Mouse (Mus musculus): ENCODE data around the gene Nsd2. TPM values are rescaled to one million over a fixed set of nuclear protein-coding genes. Genes with fewer than 3 reads are reported as not detected.

Nsd2 gene
- polyA plus RNA-seq, 1 experiment from 2014 or later, result 45.4 TPM

DNA sequence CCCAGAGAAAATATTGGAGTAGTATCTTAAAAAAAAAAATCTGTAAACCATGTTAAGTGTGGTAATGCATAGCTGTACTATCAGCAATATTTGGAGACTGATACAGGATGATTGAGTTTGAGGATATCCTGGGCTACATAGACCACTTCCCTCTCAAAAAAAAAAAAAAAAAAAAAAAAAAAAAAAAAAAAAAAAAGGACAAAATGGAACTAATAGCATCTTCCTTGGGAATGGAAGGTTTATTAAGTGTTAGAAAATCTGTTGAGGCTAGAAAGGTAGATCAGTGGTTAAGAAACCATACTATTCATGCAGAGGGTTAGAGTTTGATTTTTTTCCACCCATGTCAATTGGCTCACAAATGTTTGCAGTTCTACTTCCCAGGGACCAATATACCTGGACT is 37.2 kb downstream of the Nsd2 start:
- H3K9ac ChIP-seq, result no peak overlapping the region
- H3K4me1 ChIP-seq, result no peaks in the 10 kb centered on the region
- no peak overlapping the region for H3K27ac ChIP-seq
- no peak for ATAC-seq (replicated peaks; ENCODE audit: low FRiP score)
- H3K27me3 ChIP-seq, result no peaks in the 10 kb centered on the region
- H3K4me2 ChIP-seq, result no peak overlapping the region
- no peak overlapping the region for H3K4me3 ChIP-seq (replicated peaks)
- H3K36me3 ChIP-seq, result peaks cover 91% of the 10 kb centered on the region
- no peaks in the 10 kb centered on the region for H3K9me3 ChIP-seq (replicated peaks)

DNA sequence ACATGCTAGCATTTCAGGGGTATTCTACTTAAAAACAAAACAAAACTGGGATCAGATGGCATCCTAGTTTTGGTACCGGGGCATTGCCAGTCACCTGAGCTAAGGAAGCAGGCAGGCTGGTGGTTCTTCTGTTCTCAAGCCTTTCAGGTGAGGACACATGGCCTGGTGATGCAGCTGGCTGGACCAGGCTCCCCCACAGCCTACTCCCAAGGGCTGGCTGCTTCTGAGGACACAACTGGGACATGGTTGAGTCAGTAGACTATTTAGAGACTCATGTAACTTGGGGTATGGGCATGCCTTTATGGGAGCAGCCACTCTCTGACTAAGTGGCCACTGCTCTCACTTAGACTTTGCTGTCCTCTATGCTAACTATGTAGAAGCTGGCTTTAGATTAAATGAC is 54.9 kb downstream of the Nsd2 start:
- H3K4me1 ChIP-seq, result no peaks in the 10 kb centered on the region
- no peak overlapping the region for H3K4me2 ChIP-seq
- no peak overlapping the region for H3K9ac ChIP-seq
- peaks cover 82% of the 10 kb centered on the region for H3K36me3 ChIP-seq
- no peak overlapping the region for H3K27ac ChIP-seq
- no peaks in the 10 kb centered on the region for H3K9me3 ChIP-seq (replicated peaks)
- no peak for ATAC-seq (replicated peaks; ENCODE audit: low FRiP score)
- WGBS, result 100% methylated on average over 1 of the region's 1 CpGs
- H3K4me3 ChIP-seq (replicated peaks), result no peak overlapping the region
- H3K27me3 ChIP-seq, result no peaks in the 10 kb centered on the region

DNA sequence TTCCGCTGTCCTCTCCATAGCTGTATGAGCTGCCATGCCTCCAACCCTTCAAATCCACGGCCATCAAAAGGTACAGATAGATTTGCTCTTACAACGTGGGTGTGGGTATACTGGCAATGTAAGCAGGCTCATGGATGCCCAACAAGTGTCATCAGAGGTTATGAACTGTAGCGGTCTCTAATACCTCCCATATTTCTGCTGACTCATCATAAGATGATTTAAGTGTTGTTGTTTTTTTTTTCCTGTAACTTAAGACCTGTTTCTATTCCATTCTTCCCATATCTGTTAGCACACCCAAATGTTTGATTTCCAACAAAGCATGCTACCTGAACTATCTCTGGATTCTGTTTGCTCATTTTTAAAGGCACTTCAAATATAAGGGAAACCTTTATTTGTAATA is 60.6 kb downstream of the Nsd2 start:
- peaks cover 95% of the 10 kb centered on the region for H3K36me3 ChIP-seq
- H3K4me3 ChIP-seq (replicated peaks), result no peak overlapping the region
- H3K27ac ChIP-seq, result no peak overlapping the region
- no peak for ATAC-seq (replicated peaks; ENCODE audit: low FRiP score)
- no peak overlapping the region for H3K9ac ChIP-seq
- H3K4me1 ChIP-seq, result no peaks in the 10 kb centered on the region
- H3K9me3 ChIP-seq (replicated peaks), result no peaks in the 10 kb centered on the region
- no peaks in the 10 kb centered on the region for H3K27me3 ChIP-seq
- H3K4me2 ChIP-seq, result no peak overlapping the region
- WGBS, result 93% methylated on average over 4 of the region's 4 CpGs

DNA sequence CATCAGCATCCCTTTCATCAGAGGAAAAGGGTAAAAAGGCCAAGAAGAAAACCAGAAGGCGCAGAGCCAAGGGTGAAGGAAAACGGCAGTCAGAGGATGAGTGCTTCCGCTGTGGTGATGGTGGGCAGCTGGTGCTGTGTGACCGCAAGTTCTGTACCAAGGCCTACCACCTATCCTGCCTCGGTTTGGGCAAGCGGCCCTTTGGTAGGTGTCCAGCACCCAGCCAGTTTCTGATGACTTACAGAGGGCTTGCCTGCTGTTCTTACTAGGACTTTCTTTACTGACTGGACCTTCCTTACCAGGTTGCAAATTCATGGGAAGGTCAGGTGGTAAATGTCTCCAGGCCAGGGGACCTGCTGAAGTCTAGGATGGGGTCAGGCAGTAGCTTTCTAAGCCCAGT is 72.9 kb downstream of the Nsd2 start:
- no peak overlapping the region for H3K4me3 ChIP-seq (replicated peaks)
- no peaks in the 10 kb centered on the region for H3K9me3 ChIP-seq (replicated peaks)
- ATAC-seq (replicated peaks; ENCODE audit: low FRiP score), result no peak
- 93% methylated on average over 6 of the region's 6 CpGs for WGBS
- H3K27me3 ChIP-seq, result no peaks in the 10 kb centered on the region
- H3K4me1 ChIP-seq, result no peaks in the 10 kb centered on the region
- no peak overlapping the region for H3K4me2 ChIP-seq
- H3K27ac ChIP-seq, result no peak overlapping the region
- H3K36me3 ChIP-seq, result peaks cover 99% of the 10 kb centered on the region
- H3K9ac ChIP-seq, result no peak overlapping the region

DNA sequence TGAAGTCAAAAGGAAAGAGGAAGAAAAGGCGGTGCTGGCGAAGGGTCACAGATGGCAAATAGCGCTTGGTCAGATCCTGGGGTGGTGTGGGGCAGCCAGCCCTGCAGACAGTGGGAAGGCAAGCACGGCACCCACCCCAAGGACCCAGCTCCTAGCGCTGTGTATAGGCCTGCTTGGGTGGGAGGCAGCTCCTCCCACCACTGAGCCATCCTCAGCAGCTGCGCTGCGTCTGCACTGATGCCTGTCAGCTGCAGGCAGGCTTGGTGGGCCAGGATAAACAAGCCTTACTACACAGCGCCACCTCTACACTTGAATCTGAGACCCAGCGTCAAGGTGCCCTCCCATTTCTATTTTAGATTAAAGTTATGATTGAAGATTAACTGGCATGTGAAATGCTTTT is 74.6 kb downstream of the Nsd2 start:
- H3K4me3 ChIP-seq (replicated peaks), result no peak overlapping the region
- H3K27ac ChIP-seq, result no peak overlapping the region
- WGBS, result 75% methylated on average over 9 of the region's 9 CpGs
- no peak; the same call in 1 of the 2 replicates for ATAC-seq (replicated peaks; ENCODE audit: low FRiP score)
- no peak overlapping the region for H3K9ac ChIP-seq
- H3K27me3 ChIP-seq, result no peaks in the 10 kb centered on the region
- peaks cover 99% of the 10 kb centered on the region for H3K36me3 ChIP-seq
- H3K4me2 ChIP-seq, result no peak overlapping the region
- H3K4me1 ChIP-seq, result no peaks in the 10 kb centered on the region
- H3K9me3 ChIP-seq (replicated peaks), result no peaks in the 10 kb centered on the region

DNA sequence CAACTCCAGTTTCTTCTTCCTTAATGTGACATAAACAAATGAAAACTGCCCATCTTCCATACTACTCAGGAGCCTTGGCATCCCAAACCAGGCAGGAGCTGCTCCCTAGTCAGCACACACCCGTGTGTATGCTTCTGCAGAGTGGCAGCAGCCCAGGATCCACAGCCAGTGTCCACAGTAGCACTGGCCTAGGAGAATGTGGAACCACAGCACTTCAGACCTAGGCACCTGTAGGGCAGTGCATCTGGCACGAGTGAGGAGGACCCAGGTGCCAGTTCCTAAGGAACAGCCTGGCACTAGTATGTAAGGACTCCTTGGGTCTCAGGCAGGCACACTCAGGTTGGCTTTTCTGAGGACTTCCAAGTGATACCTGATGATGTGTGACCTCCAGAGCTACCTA is 76.6 kb downstream of the Nsd2 start:
- no peak overlapping the region for H3K4me3 ChIP-seq (replicated peaks)
- no peak overlapping the region for H3K4me2 ChIP-seq
- no peak overlapping the region for H3K9ac ChIP-seq
- H3K36me3 ChIP-seq, result peaks cover 99% of the 10 kb centered on the region
- H3K9me3 ChIP-seq (replicated peaks), result no peaks in the 10 kb centered on the region
- 80% methylated on average over 2 of the region's 2 CpGs for WGBS
- H3K4me1 ChIP-seq, result no peaks in the 10 kb centered on the region
- ATAC-seq (replicated peaks; ENCODE audit: low FRiP score), result no peak
- no peak overlapping the region for H3K27ac ChIP-seq
- H3K27me3 ChIP-seq, result no peaks in the 10 kb centered on the region

- no peak overlapping the region for H3K4me3 ChIP-seq (replicated peaks)
- WGBS, result 90% methylated on average over 9 of the region's 9 CpGs
- no peak overlapping the region for H3K9ac ChIP-seq
- H3K9me3 ChIP-seq (replicated peaks), result no peaks in the 10 kb centered on the region
- no peak for ATAC-seq (replicated peaks; ENCODE audit: low FRiP score)
- no peak overlapping the region for H3K27ac ChIP-seq
- H3K4me2 ChIP-seq, result no peak overlapping the region
- peaks cover 97% of the 10 kb centered on the region for H3K36me3 ChIP-seq
- no peaks in the 10 kb centered on the region for H3K27me3 ChIP-seq
- H3K4me1 ChIP-seq, result no peaks in the 10 kb centered on the region
Observed at GRCm38 (mm10) chr5:33898671-33899070, 78.1 kb downstream of the Nsd2 start.

DNA sequence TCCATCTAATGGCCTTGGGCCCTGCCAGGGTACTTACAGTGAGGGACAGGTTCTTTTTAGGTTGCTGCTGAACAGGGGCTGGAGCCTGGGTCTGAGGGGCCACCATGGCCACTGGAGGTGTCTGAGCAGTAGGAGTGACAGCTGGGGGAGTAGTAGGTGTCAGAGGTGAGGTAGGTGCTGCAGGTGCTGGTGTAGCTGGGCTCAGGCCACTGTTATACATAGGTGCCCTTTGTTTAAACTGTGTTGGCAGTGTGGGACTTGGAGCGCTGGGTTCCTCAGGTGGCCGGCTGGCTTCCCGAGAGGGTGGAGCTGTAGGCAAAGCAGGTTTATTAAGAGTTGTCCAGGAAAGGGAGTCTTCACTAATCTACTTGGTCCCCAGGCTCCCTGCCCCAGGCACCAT is 78.7 kb downstream of the Nsd2 start:
- Histone ChIP-seq H3K9me3 (replicated peaks) (no peaks in the 10 kb centered on the region), H3K27ac (no peak overlapping the region), H3K27me3 (no peaks in the 10 kb centered on the region), H3K9ac (no peak overlapping the region), H3K36me3 (peaks cover 91% of the 10 kb centered on the region), H3K4me3 (replicated peaks) (no peak overlapping the region), H3K4me2 (no peak overlapping the region), H3K4me1 (no peaks in the 10 kb centered on the region)
- WGBS, result 85% methylated on average over 3 of the region's 3 CpGs
- ATAC-seq (replicated peaks; ENCODE audit: low FRiP score), result no peak

DNA sequence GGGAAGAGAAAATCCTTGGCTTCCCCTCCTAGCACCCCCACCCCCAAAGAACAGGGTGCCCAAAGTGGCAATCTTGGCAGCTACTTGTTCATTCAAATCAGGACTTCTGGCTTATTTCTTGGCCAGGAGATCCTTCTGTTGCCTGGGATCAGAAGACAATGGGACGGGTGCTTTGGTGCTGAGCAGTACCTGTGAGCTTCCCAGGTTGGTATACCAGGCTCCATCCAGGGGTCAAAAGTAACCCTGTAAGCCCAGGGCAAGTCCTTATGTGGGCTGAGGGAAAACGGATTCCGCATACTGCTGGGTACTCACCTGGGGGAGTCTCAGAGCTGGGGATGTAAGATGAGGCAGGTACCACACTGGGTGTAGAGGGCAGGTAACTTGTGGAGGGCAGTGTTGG is 79.6 kb downstream of the Nsd2 start:
- Histone ChIP-seq H3K36me3 (peaks cover 82% of the 10 kb centered on the region), H3K27ac (no peak overlapping the region), H3K27me3 (no peaks in the 10 kb centered on the region), H3K9ac (no peak overlapping the region), H3K4me1 (no peaks in the 10 kb centered on the region), H3K4me2 (no peak overlapping the region), H3K9me3 (replicated peaks) (no peaks in the 10 kb centered on the region), H3K4me3 (replicated peaks) (no peak overlapping the region)
- no peak for ATAC-seq (replicated peaks; ENCODE audit: low FRiP score)
- WGBS, result 86% methylated on average over 3 of the region's 3 CpGs

GRCm38 (mm10) chr5:33900701-33901263 is 80.3 kb downstream of the Nsd2 start:
- Histone ChIP-seq H3K9ac (no peak overlapping the region), H3K36me3 (peaks cover 76% of the 10 kb centered on the region), H3K4me1 (no peaks in the 10 kb centered on the region), H3K4me2 (no peak overlapping the region), H3K27ac (no peak overlapping the region), H3K27me3 (no peaks in the 10 kb centered on the region), H3K9me3 (replicated peaks) (no peaks in the 10 kb centered on the region), H3K4me3 (replicated peaks) (no peak overlapping the region)
- ATAC-seq (replicated peaks; ENCODE audit: low FRiP score), result no peak
- 93% methylated on average over 9 of the region's 9 CpGs for WGBS

DNA sequence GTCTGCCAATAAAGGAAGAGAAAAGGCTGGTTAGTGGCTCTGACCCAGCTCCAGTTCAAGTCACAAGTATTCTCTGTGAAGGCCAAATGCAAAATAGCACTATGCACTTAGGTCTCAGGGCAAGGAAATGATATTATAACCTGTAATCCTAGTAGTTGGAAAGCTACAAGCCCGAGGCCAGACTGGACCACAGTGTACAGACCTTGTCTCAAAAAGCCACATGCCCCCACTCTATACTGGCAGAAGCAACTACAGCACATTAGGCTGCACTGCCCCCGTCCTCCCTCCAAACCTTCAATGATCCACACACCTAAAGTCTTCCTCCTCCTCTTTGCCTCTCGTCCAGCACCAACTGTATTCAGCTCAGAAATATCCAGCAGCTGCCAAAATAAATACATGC is 80.8 kb downstream of the Nsd2 start:
- no peaks in the 10 kb centered on the region for H3K4me1 ChIP-seq
- no peaks in the 10 kb centered on the region for H3K9me3 ChIP-seq (replicated peaks)
- H3K36me3 ChIP-seq, result peaks cover 71% of the 10 kb centered on the region
- H3K27me3 ChIP-seq, result no peaks in the 10 kb centered on the region
- no peak for ATAC-seq (replicated peaks; ENCODE audit: low FRiP score)
- no peak overlapping the region for H3K9ac ChIP-seq
- 79% methylated on average over 3 of the region's 3 CpGs for WGBS
- H3K4me3 ChIP-seq (replicated peaks), result no peak overlapping the region
- no peak overlapping the region for H3K4me2 ChIP-seq
- no peak overlapping the region for H3K27ac ChIP-seq

DNA sequence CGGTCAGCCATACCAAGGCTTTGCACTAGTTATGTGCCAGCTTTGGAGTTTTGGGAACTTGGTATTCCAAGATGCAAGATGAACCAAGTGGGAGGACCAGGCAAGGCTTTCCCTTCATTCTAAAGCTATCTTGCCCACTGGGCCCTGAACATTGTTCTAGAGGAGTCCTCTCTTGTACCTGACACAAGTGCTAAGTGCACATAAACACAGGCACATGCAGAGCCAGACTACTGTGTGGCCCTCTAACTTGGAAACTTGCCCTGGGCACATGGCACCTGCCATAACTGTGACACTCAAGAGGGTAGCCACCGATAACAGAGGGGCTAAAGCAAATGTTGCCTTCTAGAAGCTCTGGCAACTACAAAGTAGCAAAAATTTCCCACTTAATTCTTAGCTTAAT is 82.2 kb downstream of the Nsd2 start:
- Histone ChIP-seq H3K4me3 (replicated peaks) (no peak overlapping the region), H3K9me3 (replicated peaks) (no peaks in the 10 kb centered on the region), H3K27ac (no peak overlapping the region), H3K27me3 (no peaks in the 10 kb centered on the region), H3K9ac (no peak overlapping the region), H3K4me2 (no peak overlapping the region), H3K4me1 (no peaks in the 10 kb centered on the region), H3K36me3 (peaks cover 57% of the 10 kb centered on the region)
- WGBS, result 91% methylated on average over 2 of the region's 2 CpGs
- ATAC-seq (replicated peaks; ENCODE audit: low FRiP score), result no peak

GRCm38 (mm10) chr5:33903176-33903575 is 82.7 kb downstream of the Nsd2 start:
- H3K9me3 ChIP-seq (replicated peaks), result no peaks in the 10 kb centered on the region
- no peak for ATAC-seq (replicated peaks; ENCODE audit: low FRiP score)
- peaks cover 53% of the 10 kb centered on the region for H3K36me3 ChIP-seq
- H3K9ac ChIP-seq, result no peak overlapping the region
- no peaks in the 10 kb centered on the region for H3K4me1 ChIP-seq
- H3K4me2 ChIP-seq, result no peak overlapping the region
- no peak overlapping the region for H3K4me3 ChIP-seq (replicated peaks)
- 90% methylated on average over 9 of the region's 9 CpGs for WGBS
- no peaks in the 10 kb centered on the region for H3K27me3 ChIP-seq
- no peak overlapping the region for H3K27ac ChIP-seq
